Mouse (Mus musculus): Measurements from ENCODE around the gene Lrrc74a.

- no peak for TF ChIP-seq POLR2A (IDR thresholded peaks at IDR 0.05; ENCODE audit: insufficient read length, low read depth)
- no peak for TF ChIP-seq MAX (IDR thresholded peaks at IDR 0.05; ENCODE audit: low read depth)
These were observed 45.3 kb upstream of the Lrrc74a start for GRCm38 (mm10) chr12:86688917-86689316.

Data from myocyte (in vitro differentiated cells).